Mouse (Mus musculus) intestine, postnatal 0 days (tissue): ENCODE measurements around the gene Depdc1b. TPM values are rescaled to one million over a fixed set of nuclear protein-coding genes. Genes with fewer than 3 reads are reported as not detected.

Experiments used
- ATAC-seq: fragments of 200-750 bp; cut with Nextera tagmentation; 2 replicates; pipeline ENCODE4 v1.8.0; 2017; ENCODE audit warnings: mild to moderate bottlenecking, moderate TSS enrichment, moderate library complexity
- H3K27ac ChIP-seq: fragments of 300-500 bp; sonication (generic); 2 replicates; pipeline ENCODE4 v1.5.1; 2014; ENCODE audit warnings: mild to moderate bottlenecking, low read depth, low read length, moderate library complexity
- H3K27me3 ChIP-seq: fragments of 300-500 bp; sonication (generic); replicated peaks from 2 replicates; pipeline ENCODE4 v1.6.1; 2014; ENCODE audit warnings: low read length, mixed read lengths; ENCODE audit not compliant: control insufficient read depth, insufficient read depth
- H3K36me3 ChIP-seq: fragments of 300-500 bp; sonication (generic); 2 replicates; pipeline ENCODE4 v1.6.1; 2014; ENCODE audit warnings: mild to moderate bottlenecking, moderate library complexity; ENCODE audit not compliant: control insufficient read depth, insufficient read depth
- H3K4me1 ChIP-seq: fragments of 300-500 bp; sonication (generic); replicated peaks from 2 replicates; pipeline ENCODE4 v1.6.1; 2014; ENCODE audit warnings: antibody characterized with exemption, low read length, mixed read lengths; ENCODE audit not compliant: control insufficient read depth, insufficient read depth
- H3K4me2 ChIP-seq: fragments of 300-500 bp; sonication (generic); replicated peaks from 2 replicates; pipeline ENCODE4 v1.6.1; 2014; ENCODE audit warnings: low read depth, mild to moderate bottlenecking, moderate library complexity
- H3K4me3 ChIP-seq: fragments of 300-500 bp; sonication (generic); 2 replicates; pipeline ENCODE4 v1.5.1; 2014; ENCODE audit warnings: low read depth, low read length
- H3K9ac ChIP-seq: fragments of 300-500 bp; sonication (generic); 2 replicates; pipeline ENCODE4 v1.6.1; 2014; ENCODE audit warnings: mild to moderate bottlenecking, low read depth, low read length
- H3K9me3 ChIP-seq: fragments of 300-500 bp; sonication (generic); 2 replicates; pipeline ENCODE4 v1.6.1; 2016; ENCODE audit warnings: mixed run types; ENCODE audit not compliant: control insufficient read depth
- CTCF ChIP-seq: sonication (generic); IDR thresholded peaks from 2 replicates; pipeline ENCODE4 v1.5.1; 2016; ENCODE audit warnings: low read depth, mild to moderate bottlenecking, control low read depth, antibody characterized with exemption, moderate library complexity
- WGBS: fragments of 180-500 bp; shearing (Covaris S2); extraction: QIAGEN DNeasy Blood & Tissue Kit; methylation state at CpG from one replicate; pipeline ENCODE4 v1.1.7; 2014; 5-methylcytosine and 5-hydroxymethylcytosine counted together
- polyA plus RNA-seq: library from polyadenylated mRNA; unstranded; fragments of >200 nt; fragmentation: Nextera tagmentation; extraction: Ambion mirVana; gene quantifications from 2 replicates; pipeline ENCODE4 v1.2.1, GENCODE M21; 2015

The Depdc1b gene
- polyA plus RNA-seq, 1 experiment from 2014 or later: 1.3 TPM

GRCm38 (mm10) chr13:108323317-108323716 lies 7.2 kb downstream of the Depdc1b start:
- Histone ChIP-seq H3K27me3 (no peaks in the 10 kb centered on the region), H3K27ac (no peak overlapping the region), H3K36me3 (no peaks in the 10 kb centered on the region; the same call in none of the 2 replicates), H3K4me1 (no peaks in the 10 kb centered on the region), H3K4me2 (no peak overlapping the region), H3K4me3 (no peak overlapping the region), H3K9ac (no peak overlapping the region), H3K9me3 (no peaks in the 10 kb centered on the region)
- ATAC-seq: no peak
- TF ChIP-seq CTCF: no peak
- WGBS: 93% methylated on average over 2 of the region's 2 CpGs

- Histone ChIP-seq H3K9me3 (no peaks in the 10 kb centered on the region), H3K27me3 (no peaks in the 10 kb centered on the region), H3K9ac (no peak overlapping the region), H3K4me1 (no peaks in the 10 kb centered on the region), H3K36me3 (no peaks in the 10 kb centered on the region; the same call in none of the 2 replicates), H3K27ac (no peak overlapping the region), H3K4me2 (no peak overlapping the region), H3K4me3 (no peak overlapping the region)
- no peak for TF ChIP-seq CTCF
- WGBS: 92% methylated on average over 22 of the region's 22 CpGs
- ATAC-seq: no peak
Observed at GRCm38 (mm10) chr13:108323866-108324829, 8.0 kb downstream of the Depdc1b start.

- no peak for ATAC-seq
Observed at GRCm38 (mm10) chr13:108325871-108326270, 9.7 kb downstream of the Depdc1b start.

GRCm38 (mm10) chr13:108326351-108326750 lies 10.2 kb downstream of the Depdc1b start:
- no peak for ATAC-seq
- Histone ChIP-seq H3K4me2 (no peak overlapping the region), H3K4me1 (no peaks in the 10 kb centered on the region), H3K9me3 (no peaks in the 10 kb centered on the region), H3K27me3 (no peaks in the 10 kb centered on the region), H3K27ac (no peak overlapping the region), H3K36me3 (no peaks in the 10 kb centered on the region; the same call in none of the 2 replicates), H3K4me3 (no peak overlapping the region), H3K9ac (no peak overlapping the region)
- TF ChIP-seq CTCF: no peak
- 86% methylated on average over 10 of the region's 10 CpGs for WGBS

More at GRCm38 (mm10) chr13:108325871-108326270, 9.7 kb downstream of the Depdc1b start:
- Histone ChIP-seq H3K4me2 (no peak overlapping the region), H3K27ac (no peak overlapping the region), H3K36me3 (no peaks in the 10 kb centered on the region; the same call in none of the 2 replicates), H3K9ac (no peak overlapping the region), H3K4me1 (no peaks in the 10 kb centered on the region), H3K4me3 (no peak overlapping the region), H3K27me3 (no peaks in the 10 kb centered on the region), H3K9me3 (no peaks in the 10 kb centered on the region)
- TF ChIP-seq CTCF: no peak
- WGBS: 81% methylated on average over 5 of the region's 5 CpGs

- Histone ChIP-seq H3K27ac (no peak overlapping the region), H3K4me1 (no peaks in the 10 kb centered on the region), H3K27me3 (no peaks in the 10 kb centered on the region), H3K4me3 (no peak overlapping the region), H3K9ac (no peak overlapping the region), H3K4me2 (no peak overlapping the region), H3K36me3 (no peaks in the 10 kb centered on the region; the same call in none of the 2 replicates), H3K9me3 (no peaks in the 10 kb centered on the region)
- 72% methylated on average over 7 of the region's 7 CpGs for WGBS
- TF ChIP-seq CTCF: no peak
- ATAC-seq: no peak
Observed at GRCm38 (mm10) chr13:108327047-108327446, 10.9 kb downstream of the Depdc1b start.

GRCm38 (mm10) chr13:108328406-108329180 lies 12.5 kb downstream of the Depdc1b start:
- 92% methylated on average over 21 of the region's 21 CpGs for WGBS
- no peak for TF ChIP-seq CTCF

More at GRCm38 (mm10) chr13:108328406-108329180, 12.5 kb downstream of the Depdc1b start:
- ATAC-seq: no peak
- no peaks in the 10 kb centered on the region for H3K4me1 ChIP-seq
- H3K9ac ChIP-seq: no peak overlapping the region
- H3K27ac ChIP-seq: no peak overlapping the region
- H3K4me3 ChIP-seq: no peak overlapping the region
- no peaks in the 10 kb centered on the region; the same call in 1 of the 2 replicates for H3K36me3 ChIP-seq
- H3K9me3 ChIP-seq: no peaks in the 10 kb centered on the region
- H3K27me3 ChIP-seq: no peaks in the 10 kb centered on the region
- H3K4me2 ChIP-seq: no peak overlapping the region
